Mouse (Mus musculus) thymus, adult 2 months (tissue): ENCODE measurements around the gene Mettl21a.

Experiments used
- CTCF ChIP-seq: fragments of 200-500 bp; IDR thresholded peaks from 2 replicates; pipeline ENCODE4 v1.5.1; 2012; ENCODE audit warnings: mild to moderate bottlenecking, control low read depth, low read length, moderate library complexity, borderline replicate concordance; ENCODE audit not compliant: control insufficient read depth, poor library complexity, insufficient read depth; ENCODE audit errors: extremely low read depth
- POLR2A ChIP-seq: fragments of 200-500 bp; IDR thresholded peaks from 2 replicates; pipeline ENCODE4 v1.6.1; 2012; ENCODE audit warnings: mild to moderate bottlenecking, low read length, control low read depth, moderate library complexity; ENCODE audit not compliant: control insufficient read depth, poor library complexity, insufficient read depth; ENCODE audit errors: extremely low read depth

DNA sequence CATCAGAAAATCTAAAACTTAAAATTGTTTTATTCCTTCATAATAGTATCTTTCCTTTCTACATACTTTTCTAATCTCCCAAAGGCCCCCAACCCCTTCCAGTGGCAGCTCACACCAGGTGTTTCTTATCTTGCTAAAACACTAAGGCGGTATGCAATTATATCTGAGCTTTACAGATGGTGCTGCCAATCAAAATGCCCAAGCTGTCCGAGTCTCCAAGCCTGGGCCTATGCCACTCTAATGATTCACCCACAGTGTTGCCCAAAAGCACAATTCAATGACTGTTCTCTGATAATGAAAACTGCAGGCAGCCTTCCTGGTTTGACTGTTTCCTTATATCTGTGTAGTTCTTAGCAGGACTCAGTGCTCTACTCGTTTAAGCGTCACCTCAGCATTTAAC lies 7.9 kb downstream of the Mettl21a start:
- no peak for TF ChIP-seq CTCF
- TF ChIP-seq POLR2A, result no peak
